Mouse (Mus musculus) liver, embryonic 14.5 days (tissue): Measurements from ENCODE around the gene BC035044. TPM values are rescaled to one million over a fixed set of nuclear protein-coding genes. Genes with fewer than 3 reads are reported as not detected.
A peak's percentile ranks its signal among the peaks of the same experiment; 100 is the strongest.

Source experiments
- ATAC-seq: fragments of 200-750 bp; cut with Nextera tagmentation; 2 replicates; pipeline ENCODE4 v1.8.0; 2017; ENCODE audit warnings: moderate number of reproducible peaks, mild to moderate bottlenecking, moderate library complexity; ENCODE audit not compliant: insufficient read depth
- DNase-seq, 3 experiments: peaks; one replicate each; pipeline ENCODE4 v3.0.0-alpha.2; 2012 to 2013; ENCODE audit warnings: low read depth in 3 of 3, low spot score in 3 of 3
- H3K27ac ChIP-seq: fragments of 300-500 bp; sonication (generic); 2 replicates; pipeline ENCODE4 v1.5.1; 2014; ENCODE audit warnings: moderate library complexity, mild to moderate bottlenecking, control low read depth, inconsistent platforms
- H3K27me3 ChIP-seq: fragments of 300-500 bp; sonication (generic); 2 replicates; pipeline ENCODE4 v1.6.1; 2014; ENCODE audit warnings: mild to moderate bottlenecking, low read length, moderate library complexity; ENCODE audit not compliant: control insufficient read depth, insufficient read depth
- H3K36me3 ChIP-seq: fragments of 300-500 bp; sonication (generic); replicated peaks from 2 replicates; pipeline ENCODE4 v1.6.1; 2014; ENCODE audit warnings: low read depth; ENCODE audit not compliant: control insufficient read depth, insufficient read depth
- H3K4me1 ChIP-seq, 2 experiments: fragments of 200-500 bp in 1 of 2; fragments of 300-500 bp in 1 of 2; sonication (generic) in 1 of 2; replicated peaks; 2 replicates each; pipeline ENCODE4 v1.6.1; 2012 to 2014; ENCODE audit warnings: antibody characterized with exemption in 1 of 2, inconsistent platforms in 1 of 2, low read length in 1 of 2; ENCODE audit not compliant: control insufficient read depth in 2 of 2, insufficient read depth in 2 of 2
- H3K4me2 ChIP-seq: fragments of 300-500 bp; sonication (generic); 2 replicates; pipeline ENCODE4 v1.6.1; 2014; ENCODE audit warnings: low read depth, mild to moderate bottlenecking, control low read depth, moderate library complexity
- H3K4me3 ChIP-seq, 2 experiments: fragments of 200-500 bp in 1 of 2; fragments of 300-500 bp in 1 of 2; sonication (generic) in 1 of 2; 2 replicates each; pipeline ENCODE4 v1.5.1; 2012 to 2014; ENCODE audit warnings: low read depth in 2 of 2, low read length in 2 of 2, mild to moderate bottlenecking in 2 of 2, control low read depth in 1 of 2, inconsistent platforms in 1 of 2, moderate library complexity in 1 of 2; ENCODE audit not compliant: insufficient read depth in 1 of 2
- H3K9ac ChIP-seq: fragments of 300-500 bp; sonication (generic); replicated peaks from 2 replicates; pipeline ENCODE4 v1.6.1; 2014; ENCODE audit warnings: mild to moderate bottlenecking, control low read depth, moderate library complexity
- H3K9me3 ChIP-seq: fragments of 300-500 bp; sonication (generic); 2 replicates; pipeline ENCODE4 v1.6.1; 2016; ENCODE audit warnings: low read length, mixed read lengths; ENCODE audit not compliant: control insufficient read depth
- CTCF ChIP-seq: IDR thresholded peaks from 2 replicates; pipeline ENCODE4 v1.5.1; 2016; ENCODE audit warnings: antibody characterized with exemption, low read depth, control low read depth
- EP300 ChIP-seq: IDR thresholded peaks from 2 replicates; pipeline ENCODE4 v1.6.1; 2016; ENCODE audit warnings: antibody characterized with exemption, low read depth
- WGBS: fragments of 180-500 bp; shearing (Covaris S2); extraction: QIAGEN DNeasy Blood & Tissue Kit; methylation state at CpG from one replicate; pipeline ENCODE4 v1.1.7; 2014; ENCODE audit not compliant: insufficient replicate concordance; 5-methylcytosine and 5-hydroxymethylcytosine counted together
- polyA plus RNA-seq, 2 experiments: library from polyadenylated mRNA; depleted of rRNA in 1 of 2; stranded (reverse) in 1 of 2; unstranded in 1 of 2; fragments of >200 nt; fragmentation: Nextera tagmentation in 1 of 2; extraction: Ambion mirVana in 1 of 2; gene quantifications; 2 replicates each; pipeline versions ENCODE4 v1.2.1 to v1.2.3; 2012 to 2014

BC035044 gene
- polyA plus RNA-seq, 2 experiments, result 5.0 to 10.6 TPM

DNA sequence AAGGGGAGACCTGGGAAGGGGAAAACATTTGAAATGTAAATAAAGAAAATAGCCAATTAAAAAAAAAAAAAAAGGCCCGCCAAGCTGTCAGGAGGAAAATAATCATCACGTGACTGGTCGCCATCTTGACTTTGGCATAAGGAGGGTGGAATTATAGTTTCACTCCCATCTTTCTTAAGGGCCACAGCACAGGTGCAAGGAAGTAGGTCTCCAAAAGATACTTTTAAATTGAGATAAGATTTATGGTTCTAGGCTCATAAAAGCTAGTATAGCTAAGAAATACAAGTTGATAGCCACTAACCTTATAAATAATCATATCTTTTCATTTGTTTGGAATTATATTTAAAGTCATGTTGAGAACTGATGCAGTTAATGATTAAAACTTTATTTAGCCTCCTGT, 36.0 kb downstream of the BC035044 start:
- H3K4me2 ChIP-seq, result no peak overlapping the region
- no peak overlapping the region for H3K27ac ChIP-seq
- no peak overlapping the region for H3K9ac ChIP-seq
- WGBS, result 81% methylated on average over 3 of the region's 3 CpGs
- H3K4me1 ChIP-seq, result peaks cover 0 to 12% of the 10 kb centered on the region in 2 experiments; a peak in 2 of 4 replicates
- H3K9me3 ChIP-seq, result no peaks in the 10 kb centered on the region
- DNase-seq (no peak), ATAC-seq (no peak)
- no peaks in the 10 kb centered on the region for H3K27me3 ChIP-seq
- H3K4me3 ChIP-seq, result no peak overlapping the region
- no peak for TF ChIP-seq CTCF
- no peak for TF ChIP-seq EP300
- no peaks in the 10 kb centered on the region for H3K36me3 ChIP-seq

DNA sequence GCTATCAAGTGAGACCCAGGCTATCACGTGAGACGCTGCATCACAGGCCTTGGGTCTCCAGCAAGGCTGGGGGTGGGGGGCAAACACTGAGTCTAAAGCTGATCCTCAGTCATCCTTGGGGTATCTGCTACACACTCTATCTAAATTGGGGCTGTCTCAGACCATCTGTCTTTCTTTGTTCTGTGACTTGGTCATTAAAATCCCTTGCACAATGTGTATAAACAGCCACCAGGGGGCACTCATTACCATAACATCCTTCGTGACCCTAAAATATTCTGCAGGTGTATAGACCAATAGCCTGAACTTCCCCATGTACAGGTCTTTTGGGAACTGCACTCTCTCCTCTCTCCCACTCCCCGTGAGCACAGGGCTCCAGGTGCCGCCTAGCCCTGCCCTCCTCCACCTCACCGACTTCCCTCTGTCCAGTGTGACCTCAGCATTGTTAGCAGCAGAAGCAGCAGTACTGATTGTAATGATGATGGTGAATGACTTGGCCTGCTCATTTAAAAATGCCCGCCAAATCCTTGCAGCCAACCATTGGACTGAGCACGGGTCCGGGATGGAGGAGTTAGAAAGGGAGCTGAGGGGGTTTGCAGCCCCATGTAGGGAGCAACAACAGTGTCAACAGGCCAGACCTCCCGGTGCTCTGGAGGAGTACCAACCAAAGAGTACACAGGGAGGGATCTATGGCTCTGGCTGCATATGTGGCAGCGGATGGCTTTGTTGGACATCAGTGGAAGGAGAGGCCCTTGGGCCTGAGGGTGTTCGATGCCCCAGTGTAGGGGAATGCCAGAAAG, 36.7 kb downstream of the BC035044 start:
- ATAC-seq (peak; percentile 24; the same call in 1 of the 2 replicates), DNase-seq (no peak)
- H3K9me3 ChIP-seq, result no peaks in the 10 kb centered on the region
- H3K9ac ChIP-seq, result no peak overlapping the region
- TF ChIP-seq CTCF (peak; percentile 71), EP300 (no peak)
- H3K27me3 ChIP-seq, result no peaks in the 10 kb centered on the region
- no peak overlapping the region for H3K4me2 ChIP-seq
- no peak overlapping the region for H3K27ac ChIP-seq
- 49% methylated on average over 12 of the region's 12 CpGs for WGBS
- H3K4me3 ChIP-seq, result no peak overlapping the region
- H3K4me1 ChIP-seq, result peaks cover 0 to 12% of the 10 kb centered on the region in 2 experiments; a peak in 2 of 4 replicates
- H3K36me3 ChIP-seq, result no peaks in the 10 kb centered on the region

DNA sequence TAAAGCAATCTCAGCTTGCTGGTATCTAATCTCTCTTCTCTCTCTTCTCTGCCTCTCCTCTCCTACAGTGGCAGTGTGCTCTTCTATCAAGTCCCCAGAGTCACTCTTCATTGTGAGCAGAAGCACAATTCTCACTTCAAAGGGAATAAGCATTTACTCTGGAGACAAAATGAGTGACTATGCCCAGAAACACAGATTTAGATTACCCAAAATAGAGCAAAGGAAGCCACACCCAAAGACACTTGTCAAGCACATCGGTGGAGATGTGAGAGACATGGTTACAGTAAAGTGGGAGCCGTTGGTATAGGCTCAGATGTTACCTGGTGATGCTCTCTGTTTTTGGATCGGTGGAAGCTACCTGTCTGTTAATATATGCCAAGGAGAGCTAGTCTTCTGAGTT, 38.2 kb downstream of the BC035044 start:
- H3K9me3 ChIP-seq, result no peaks in the 10 kb centered on the region
- 28% methylated on average over 3 of the region's 3 CpGs for WGBS
- ATAC-seq (no peak), DNase-seq (no peak)
- H3K4me1 ChIP-seq, result peaks cover 0 to 12% of the 10 kb centered on the region in 2 experiments; a peak in 2 of 4 replicates
- no peak overlapping the region for H3K27ac ChIP-seq
- H3K27me3 ChIP-seq, result no peaks in the 10 kb centered on the region
- H3K4me3 ChIP-seq, result no peak overlapping the region
- H3K9ac ChIP-seq, result no peak overlapping the region
- H3K4me2 ChIP-seq, result no peak overlapping the region
- no peaks in the 10 kb centered on the region for H3K36me3 ChIP-seq
- TF ChIP-seq EP300 (no peak), CTCF (no peak)

DNA sequence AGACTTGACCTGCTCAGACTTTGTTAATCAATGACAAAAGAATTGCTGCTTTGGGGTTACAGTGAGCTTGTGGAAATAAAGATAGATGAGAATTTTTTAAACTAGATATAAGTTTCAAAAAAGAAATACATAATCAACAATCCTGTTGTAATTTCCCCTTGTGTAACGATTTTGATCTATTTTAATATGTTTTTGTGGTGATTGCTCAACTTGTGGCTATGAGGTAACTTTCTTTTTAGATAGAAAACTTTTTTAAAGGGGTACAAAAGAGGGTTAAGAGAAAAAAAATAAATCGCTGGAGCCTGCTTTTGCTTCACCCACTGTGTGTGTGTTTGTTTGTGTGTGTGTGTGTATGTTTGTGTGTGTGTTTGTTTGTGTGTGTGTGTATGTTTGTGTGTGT, 39.8 kb downstream of the BC035044 start:
- TF ChIP-seq CTCF (no peak), EP300 (no peak)
- Histone ChIP-seq H3K27me3 (no peaks in the 10 kb centered on the region), H3K9me3 (no peaks in the 10 kb centered on the region), H3K4me3 (no peak overlapping the region), H3K9ac (no peak overlapping the region), H3K4me1 (peaks cover 0 to 12% of the 10 kb centered on the region in 2 experiments; a peak in 2 of 4 replicates), H3K27ac (no peak overlapping the region), H3K36me3 (no peaks in the 10 kb centered on the region), H3K4me2 (no peak overlapping the region)
- ATAC-seq (no peak), DNase-seq (no peak)
- 45% methylated on average over 2 of the region's 2 CpGs for WGBS

DNA sequence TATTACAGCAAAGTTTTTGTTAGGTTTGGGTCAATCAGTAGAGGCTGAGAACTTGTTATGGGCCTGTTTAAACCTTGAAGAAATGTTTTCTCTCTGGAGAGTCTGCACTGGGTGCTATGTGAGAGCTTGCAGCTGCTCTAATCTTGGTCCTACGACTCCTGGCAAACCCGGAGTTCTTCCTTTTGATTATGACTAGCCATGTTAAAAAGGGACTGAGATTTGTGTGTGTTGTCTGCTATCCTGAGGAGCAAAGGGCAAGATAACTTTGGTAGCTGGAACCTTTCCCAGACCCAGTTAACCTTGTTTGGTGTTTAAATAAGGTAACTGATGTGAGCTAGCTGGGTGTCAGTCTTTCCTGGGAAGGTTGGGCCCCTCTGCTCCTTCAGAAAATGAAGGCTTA, 40.3 kb downstream of the BC035044 start:
- Histone ChIP-seq H3K4me1 (peaks cover 0 to 9% of the 10 kb centered on the region in 2 experiments; a peak in 2 of 4 replicates), H3K9me3 (no peaks in the 10 kb centered on the region), H3K27ac (no peak overlapping the region), H3K36me3 (no peaks in the 10 kb centered on the region), H3K4me3 (no peak overlapping the region), H3K4me2 (no peak overlapping the region), H3K27me3 (no peaks in the 10 kb centered on the region), H3K9ac (no peak overlapping the region)
- no peak for DNase-seq
- WGBS, result 37% methylated on average over 2 of the region's 2 CpGs
- no peak for ATAC-seq
- no peak for TF ChIP-seq CTCF
- no peak for TF ChIP-seq EP300
